In the genomic region with DNA sequence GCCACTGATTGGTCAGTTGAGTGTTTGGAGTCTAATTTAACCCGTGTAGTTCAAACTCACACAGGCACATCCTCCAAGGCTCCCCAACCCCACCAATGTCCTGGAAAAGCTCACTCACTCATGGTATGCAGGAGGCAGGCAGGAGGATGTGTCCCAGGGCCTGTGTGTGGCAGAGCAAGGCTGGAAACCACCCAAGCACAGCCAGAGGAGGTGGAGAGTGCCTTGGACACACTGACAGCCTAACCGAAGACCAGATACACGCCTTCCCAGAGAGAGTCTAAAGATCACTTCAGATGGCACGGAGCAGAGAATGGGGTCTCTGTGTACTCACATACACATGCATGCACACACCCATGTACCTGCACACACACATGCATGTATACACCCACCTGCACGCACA, we compare ENCODE assay signal across 18 mouse cellular contexts.
DNase-seq lines count a peak whose midpoint lies in the region; ATAC-seq and TF ChIP-seq lines count a peak whose summit lies in the region.
"Had no signal": no experiment of that assay in that cellular context is flagged by ENCODE, and none has a peak within 500 bp of the region (broad histone marks: within the 10 kb centered on the region; RNA-seq: fewer than 3 reads in every experiment).

No protein-coding gene starts in this region.

- H3K27ac ChIP-seq in kidney, embryonic 14.5 days (ENCODE audit: low read depth, low read length), result no peak overlapping the region
- no peak overlapping the region for H3K27ac ChIP-seq in kidney, postnatal 0 days
- H3K27ac ChIP-seq: gastrocnemius, adult 2 months; hindbrain, embryonic 12.5 days; liver, embryonic 13.5 days; neural tube, embryonic 13.5 days had no signal

- ATAC-seq in kidney, embryonic 14.5 days (ENCODE audit: low FRiP score, low TSS enrichment), result no peak
- no peak for ATAC-seq in megakaryocyte, adult 5-6 weeks (ENCODE audit: poor library complexity, severe bottlenecking)
- ATAC-seq in kidney, postnatal 0 days (replicated peaks; ENCODE audit: low FRiP score, low read depth), result peak; percentile 76
- no peak for ATAC-seq in inflammation-experienced regulatory T-cells, adult 6 months

- no peak overlapping the region for H3K4me3 ChIP-seq in kidney, embryonic 14.5 days (ENCODE audit: low read length)
- peak overlapping the region; percentile 44 for H3K4me3 ChIP-seq in megakaryocyte, embryonic 14.5 days (replicated peaks)
- H3K4me3 ChIP-seq in kidney, postnatal 0 days (replicated peaks; ENCODE audit: low read depth, low read length), result no peak overlapping the region
- H3K4me3 ChIP-seq: gastrocnemius, adult 2 months; heart, embryonic 10.5 days; hindbrain, embryonic 12.5 days; liver, embryonic 13.5 days; neural tube, embryonic 13.5 days had no signal

- H3K4me2 ChIP-seq in kidney, embryonic 14.5 days (replicated peaks; ENCODE audit: low read depth, low read length), result no peak overlapping the region
- no peak overlapping the region for H3K4me2 ChIP-seq in kidney, postnatal 0 days (ENCODE audit: low read length)
- H3K4me2 ChIP-seq: liver, embryonic 13.5 days; midbrain, embryonic 11.5 days; neural tube, embryonic 13.5 days had no signal

- H3K27me3 ChIP-seq in kidney, embryonic 14.5 days (ENCODE audit: control insufficient read depth, insufficient read depth, low read length), result no peaks in the 10 kb centered on the region
- peaks cover 72% of the 10 kb centered on the region for H3K27me3 ChIP-seq in megakaryocyte, embryonic 14.5 days (replicated peaks)
- no peaks in the 10 kb centered on the region for H3K27me3 ChIP-seq in kidney, postnatal 0 days (ENCODE audit: insufficient read depth, low read length)

- DNase-seq in kidney, adult 11 months, result peak; percentile 9
- no peak for DNase-seq in kidney, postnatal 0 days (ENCODE audit: low spot score)
- no peak for DNase-seq in cerebellum, postnatal 4 days (ENCODE audit: low spot score in 2 of 2)
- DNase-seq: cerebellum, adult 18-20 months; gastrocnemius, adult 2 months; heart, postnatal 14 days; layer of hippocampus, adult 9-11 months; liver, embryonic 13.5 days; right cerebral cortex, adult 18-20 months; thymus, postnatal 36 days had no signal

- H3K9me3 ChIP-seq in kidney, embryonic 14.5 days (ENCODE audit: control insufficient read depth, low read length), result no peaks in the 10 kb centered on the region
- H3K9me3 ChIP-seq in megakaryocyte, embryonic 14.5 days, result peaks cover 3% of the 10 kb centered on the region; the same call in 1 of the 2 replicates
- no peaks in the 10 kb centered on the region for H3K9me3 ChIP-seq in kidney, postnatal 0 days (replicated peaks; ENCODE audit: low read length)
- H3K9me3 ChIP-seq: heart, embryonic 10.5 days; hindbrain, embryonic 12.5 days; liver, embryonic 13.5 days; neural tube, embryonic 13.5 days had no signal

- TF ChIP-seq CTCF in kidney, postnatal 0 days (IDR thresholded peaks at IDR 0.05; ENCODE audit: low read depth), result no peak

- H3K9ac ChIP-seq in kidney, embryonic 14.5 days (ENCODE audit: low read depth, low read length), result no peak overlapping the region
- no peak overlapping the region for H3K9ac ChIP-seq in kidney, postnatal 0 days (ENCODE audit: low read depth, low read length)
- H3K9ac ChIP-seq: hindbrain, embryonic 12.5 days; liver, embryonic 13.5 days; neural tube, embryonic 13.5 days had no signal

- WGBS in kidney, embryonic 14.5 days, result 58% methylated on average over 5 of the region's 5 CpGs
- 50% methylated on average over 5 of the region's 5 CpGs for WGBS in kidney, postnatal 0 days

- no peaks in the 10 kb centered on the region for H3K36me3 ChIP-seq in kidney, embryonic 14.5 days (ENCODE audit: control insufficient read depth, insufficient read depth, low read length)
- no peaks in the 10 kb centered on the region for H3K36me3 ChIP-seq in megakaryocyte, embryonic 14.5 days (replicated peaks; ENCODE audit: low read length)
- H3K36me3 ChIP-seq in kidney, postnatal 0 days (ENCODE audit: insufficient read depth, low read length), result no peaks in the 10 kb centered on the region
- H3K36me3 ChIP-seq: heart, embryonic 10.5 days; hindbrain, embryonic 12.5 days; liver, embryonic 13.5 days; neural tube, embryonic 13.5 days had no signal

- H3K4me1 ChIP-seq in kidney, embryonic 14.5 days (ENCODE audit: control insufficient read depth, insufficient read depth, low read length), result no peaks in the 10 kb centered on the region
- peaks cover 23% of the 10 kb centered on the region for H3K4me1 ChIP-seq in megakaryocyte, embryonic 14.5 days
- H3K4me1 ChIP-seq in kidney, postnatal 0 days (replicated peaks; ENCODE audit: insufficient read depth, low read length), result no peaks in the 10 kb centered on the region
- H3K4me1 ChIP-seq: liver, embryonic 13.5 days had no signal
